Mouse (Mus musculus): ENCODE measurements around the gene Ucn. TPM values are rescaled to one million over a fixed set of nuclear protein-coding genes. Genes with fewer than 3 reads are reported as not detected.

Ucn gene
- total RNA-seq, 2 experiments from 2014 or later = not detected

DNA sequence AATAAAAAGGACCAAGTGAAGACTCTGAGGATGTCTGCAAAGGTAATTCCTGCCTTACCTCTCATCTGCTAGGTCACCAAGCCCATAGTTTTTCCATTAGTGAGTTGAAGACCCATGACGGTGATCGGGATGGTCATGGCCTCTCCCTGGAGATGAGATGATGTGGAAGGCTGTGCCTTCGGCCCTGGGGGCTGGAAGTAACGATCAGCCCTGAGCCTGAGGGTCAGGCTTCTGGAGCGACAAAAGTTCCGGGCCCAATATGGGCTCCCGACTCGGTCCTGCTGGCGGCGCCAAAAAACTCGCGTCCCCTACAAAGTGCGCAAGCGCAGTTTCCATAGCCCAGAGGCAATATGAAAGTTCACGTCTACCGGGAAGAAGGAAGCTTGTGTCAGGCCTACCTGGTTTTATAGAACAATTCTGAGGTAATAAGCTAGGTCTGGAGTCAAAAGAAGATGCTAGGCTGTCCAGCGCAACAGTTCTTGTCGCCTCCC lies 30.6 kb downstream of the Ucn start, which contains the start of gene Slc30a3:
Slc30a3 (minus strand) TSS at position 238 of the 491 bp plus-strand sequence.
- DNase-seq = no peak

DNA sequence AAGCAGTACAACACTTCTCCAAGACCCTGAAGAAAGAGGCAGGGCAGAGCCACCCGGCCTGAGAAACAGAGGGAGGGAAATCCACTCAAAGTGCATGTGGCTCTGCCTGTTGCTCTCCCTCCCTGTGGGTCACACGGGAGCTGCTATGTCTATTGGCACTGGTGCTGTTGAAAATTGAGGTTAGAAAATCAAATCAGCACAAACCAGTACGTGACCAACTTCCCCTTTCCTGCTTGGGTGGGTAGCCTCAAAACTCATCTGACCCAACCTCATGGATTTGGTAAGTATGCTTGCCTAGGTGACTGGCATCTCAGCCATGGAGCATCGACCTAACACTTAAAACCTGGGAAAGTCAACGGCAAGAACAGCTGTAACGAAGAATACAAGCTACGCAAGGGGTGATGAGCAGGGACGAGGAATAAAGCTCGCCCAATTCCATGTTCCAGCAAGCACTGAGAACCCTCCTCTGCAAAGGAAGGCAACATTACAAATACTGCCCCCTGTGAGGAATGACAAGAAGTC lies 32.8 kb downstream of the Ucn start, which contains the start of gene Dnajc5g:
Dnajc5g (plus strand) TSS at position 472 of the 522 bp plus-strand sequence.
- DNase-seq = no peak

DNA sequence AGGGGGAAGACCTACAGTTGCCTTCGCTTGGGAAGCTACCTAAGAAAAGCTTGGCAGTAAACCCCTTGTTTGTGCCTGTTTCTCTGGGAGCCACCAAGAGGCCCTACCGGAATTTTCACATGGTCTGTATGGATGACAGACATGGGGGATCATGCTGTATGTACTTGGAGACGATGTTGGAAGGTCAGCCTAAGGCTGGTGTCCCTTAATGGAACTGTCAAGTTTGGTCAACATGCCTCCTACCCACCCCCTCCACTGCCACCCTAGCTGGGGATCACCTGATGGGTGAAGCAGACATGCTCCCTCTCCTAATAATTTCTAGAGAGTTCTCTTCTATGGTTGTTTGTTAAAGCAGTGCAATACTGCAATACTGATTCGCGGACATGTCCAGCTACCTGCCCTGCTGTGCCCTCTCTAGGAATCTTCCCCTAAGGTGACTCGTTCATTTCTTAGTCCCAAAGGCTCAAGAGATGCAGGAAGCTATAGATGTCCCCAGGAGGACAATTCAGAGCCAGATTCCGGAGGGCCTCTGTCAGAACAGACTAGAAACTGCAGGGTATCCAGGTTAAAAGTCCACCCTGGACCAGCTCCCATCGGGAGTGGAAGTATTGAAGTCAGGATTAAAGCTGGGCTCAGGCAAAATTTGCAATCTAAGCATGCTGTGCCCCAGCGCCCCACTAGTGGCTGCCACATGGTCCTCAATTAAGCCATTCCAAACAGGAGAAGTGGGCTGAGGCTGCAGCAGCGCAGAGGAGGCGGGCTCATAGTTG lies 42.7 kb downstream of the Ucn start:
- DNase-seq = no peak

DNA sequence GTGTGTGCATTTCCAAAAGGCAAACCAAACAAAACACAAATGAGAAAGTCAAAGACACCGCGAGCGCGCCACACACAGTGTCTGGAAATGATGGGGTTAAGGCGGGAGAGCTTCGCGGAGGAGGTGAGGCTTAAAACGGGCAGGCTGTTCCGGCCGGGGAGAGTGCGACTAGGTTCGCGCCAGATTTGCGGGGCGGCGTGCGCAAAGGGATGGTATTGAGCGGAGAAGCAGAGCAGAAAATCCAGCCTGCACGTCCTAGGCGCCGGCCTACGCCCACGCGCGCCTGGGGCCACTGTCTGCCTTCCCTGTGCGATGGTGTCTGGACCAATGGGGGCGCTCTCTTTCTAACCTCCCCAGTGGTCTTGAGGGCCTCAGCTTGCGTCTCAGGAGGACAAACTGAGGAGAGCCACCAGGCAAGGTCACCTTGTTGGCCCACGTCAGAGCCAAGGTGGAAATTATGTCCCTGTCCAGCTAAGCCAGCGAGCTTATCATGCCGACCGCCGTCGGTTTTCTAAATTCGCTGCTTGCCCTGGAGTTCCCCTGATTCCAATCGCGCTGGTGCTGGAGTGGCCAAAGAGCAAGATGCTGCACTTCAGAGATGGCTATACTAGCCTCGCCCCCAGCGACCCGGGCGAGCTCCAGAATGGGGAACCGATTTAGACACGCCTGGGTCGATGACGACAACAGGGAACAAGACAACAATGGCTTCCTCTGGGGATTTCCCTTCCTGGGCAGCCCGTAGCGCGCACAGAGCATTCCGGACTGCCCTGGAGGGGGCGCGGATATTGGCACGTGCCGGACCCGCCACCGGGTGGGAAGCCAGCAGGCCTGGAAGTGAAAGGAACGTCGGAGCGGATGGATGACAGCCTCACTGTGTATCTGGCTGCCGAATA lies 43.6 kb downstream of the Ucn start:
- peak; percentile 60 for DNase-seq

DNA sequence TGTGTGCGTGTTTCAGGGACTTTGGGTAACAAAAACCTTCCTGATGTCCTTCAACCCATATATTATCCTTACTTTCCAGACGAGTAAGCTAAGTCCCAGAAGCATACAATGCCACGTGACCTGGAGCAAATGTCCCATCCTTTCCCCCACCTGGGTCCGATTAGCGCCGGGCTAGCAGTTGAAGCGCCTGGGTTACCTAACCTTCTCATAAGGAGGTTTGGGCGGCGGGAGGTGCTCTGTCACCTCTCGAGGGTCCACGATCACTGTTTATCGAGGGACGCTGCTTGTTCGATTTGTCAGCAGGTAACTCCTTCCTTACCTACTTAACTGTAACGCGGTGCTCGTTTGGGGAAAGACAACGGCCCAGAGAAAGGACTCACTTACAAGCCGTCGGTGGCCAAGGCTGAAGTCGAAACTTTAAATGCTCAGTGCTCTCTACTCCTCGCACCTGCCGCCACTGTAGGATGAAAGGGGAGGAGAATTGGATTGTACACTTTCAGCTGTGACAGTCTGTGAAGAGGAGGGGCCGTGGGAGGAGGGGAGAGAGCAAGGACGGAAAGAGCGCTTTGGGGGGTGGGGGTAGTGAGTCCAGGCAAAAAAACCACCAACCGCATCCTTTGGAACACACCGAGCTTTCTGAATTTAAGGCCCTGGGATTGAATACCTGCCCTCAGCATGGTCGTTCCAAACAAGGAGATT lies 44.4 kb downstream of the Ucn start:
- DNase-seq = no peak

DNA sequence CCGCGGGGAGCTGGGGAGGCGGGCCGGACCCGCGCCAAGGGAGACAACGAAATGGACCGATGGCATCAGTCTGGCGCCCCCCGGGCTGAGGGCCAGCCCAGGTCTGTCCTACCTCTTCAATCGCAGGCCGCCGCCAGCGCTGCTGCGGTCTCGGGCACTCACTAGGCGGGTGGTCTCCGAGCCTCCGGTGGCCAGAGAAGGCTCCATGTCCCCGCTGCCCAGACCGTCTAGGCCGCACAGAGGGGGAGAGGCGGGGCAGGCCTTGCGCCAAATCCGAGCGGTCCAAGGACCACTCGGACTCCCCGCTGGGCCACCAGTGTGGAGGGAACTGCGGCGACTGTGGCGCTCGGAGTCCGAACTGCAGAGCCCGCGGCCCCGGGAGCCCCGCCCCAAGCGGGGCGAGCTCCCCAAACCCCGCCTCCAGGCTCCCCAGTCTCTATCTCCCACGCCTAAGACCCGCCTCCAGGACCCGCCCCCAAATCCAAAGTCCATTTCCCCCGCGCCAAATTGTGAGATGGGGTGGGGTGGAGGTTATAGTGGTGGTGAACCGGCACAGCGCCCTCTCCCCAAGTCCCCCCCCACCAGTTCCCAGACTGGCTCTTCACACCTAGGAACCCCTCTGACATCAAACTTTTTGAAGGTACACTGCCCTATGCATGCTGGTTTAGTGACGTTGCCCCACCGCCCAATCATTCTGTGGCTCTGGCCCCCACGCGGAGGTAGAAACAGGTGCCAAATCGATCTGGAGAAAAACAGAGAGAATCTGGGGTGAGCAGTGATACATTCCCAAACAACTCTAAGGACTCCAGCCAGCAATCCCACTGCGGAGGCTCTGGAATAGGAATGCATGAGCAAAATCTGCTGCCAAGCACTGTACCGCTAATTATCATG lies 45.2 kb downstream of the Ucn start:
- peak; percentile 58 for DNase-seq

DNA sequence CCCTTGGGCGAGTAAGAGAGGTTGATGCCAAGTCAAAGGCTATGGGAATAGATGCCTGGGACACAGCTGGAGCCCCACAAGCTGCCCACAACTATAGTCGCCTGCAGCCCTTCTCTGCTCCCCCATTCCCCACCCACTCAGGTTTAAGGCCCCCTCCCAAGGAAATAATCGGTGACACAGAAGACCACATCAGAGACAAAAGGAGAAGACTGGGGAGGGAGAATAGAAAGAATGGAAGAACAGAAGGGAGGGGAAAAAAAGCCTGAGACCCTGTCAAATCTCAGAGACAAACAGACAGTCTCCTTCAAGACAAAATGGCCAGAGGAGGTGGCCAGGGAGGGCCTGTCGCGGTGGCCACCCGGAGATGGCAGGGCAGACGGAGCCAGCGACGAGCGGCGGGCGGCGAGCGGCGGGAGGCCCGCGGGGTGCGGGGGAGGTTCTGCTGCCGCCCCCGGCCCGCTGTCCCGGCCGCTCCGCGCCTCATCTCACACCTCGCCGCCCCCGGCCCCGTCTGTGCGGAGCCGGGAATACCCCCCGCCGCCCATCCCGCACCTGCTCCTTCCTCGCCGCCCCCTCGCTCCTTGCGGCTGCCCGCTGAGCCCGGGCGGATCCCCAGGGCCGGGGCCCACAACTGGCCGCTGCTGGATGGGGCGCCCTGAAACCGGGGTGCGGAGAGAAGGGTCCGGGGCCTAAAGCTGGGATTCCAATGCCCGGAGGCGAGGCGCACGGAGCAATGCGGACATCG lies 46.2 kb downstream of the Ucn start:
- no peak for DNase-seq

Other genes with a start within 250 kb of the Ucn start
- 100 to 1,000 TPM; 208 to 219 TPM for gene Ost4, start 231.0 kb downstream of the Ucn start, total RNA-seq (2021)
- 10 to 100 TPM; 60.0 to 63.4 TPM for gene Emilin1, start 225.4 kb downstream of the Ucn start, total RNA-seq (2021)
- 10 to 100 TPM; 64.3 to 89.4 TPM for gene Khk, start 217.4 kb downstream of the Ucn start, total RNA-seq (2021)
- gene Cgref1, start 193.2 kb downstream of the Ucn start, total RNA-seq (2021) = 1 to 10 TPM; 2.8 to 5.1 TPM
- gene Preb, start 178.5 kb downstream of the Ucn start, total RNA-seq (2021) = 100 to 1,000 TPM; 110 to 118 TPM
- gene Tcf23, start 170.2 kb downstream of the Ucn start, total RNA-seq (2021) = under 1 TPM; 0.39 to 0.99 TPM
- 100 to 1,000 TPM; 123 to 129 TPM for gene Atraid, start 90.5 kb downstream of the Ucn start, total RNA-seq (2021)
- gene Slc5a6, start 89.9 kb downstream of the Ucn start, total RNA-seq (2021) = 10 to 100 TPM; 14.1 to 16.0 TPM
- 10 to 100 TPM; 29.3 to 41.2 TPM for gene Cad, start 84.0 kb downstream of the Ucn start, total RNA-seq (2021)
- not detected for gene Dnajc5g, start 32.5 kb downstream of the Ucn start, total RNA-seq (2021)
- under 1 TPM; 0.60 to 0.76 TPM for gene Slc30a3, start 30.6 kb downstream of the Ucn start, total RNA-seq (2021)
- gene Trim54, start 22.1 kb downstream of the Ucn start, total RNA-seq (2021) = 10 to 100 TPM in 1 of 2 experiments, 1 to 10 TPM in 1; 3.3 to 16.1 TPM
- gene Mpv17, start 15.4 kb upstream of the Ucn start, total RNA-seq (2021) = 10 to 100 TPM; 42.3 to 46.1 TPM
- 1 to 10 TPM; 1.5 to 2.8 TPM for gene Gm29609, start 41.1 kb upstream of the Ucn start, total RNA-seq (2021)
- 10 to 100 TPM; 46.3 to 64.2 TPM for gene Gtf3c2, start 41.3 kb upstream of the Ucn start, total RNA-seq (2021)
- 10 to 100 TPM; 79.2 to 90.3 TPM for gene Snx17, start 54.4 kb upstream of the Ucn start, total RNA-seq (2021)
- gene Eif2b4, start 54.6 kb upstream of the Ucn start, total RNA-seq (2021) = 10 to 100 TPM; 38.9 to 48.2 TPM
- gene Zfp513, start 63.5 kb upstream of the Ucn start, total RNA-seq (2021) = 10 to 100 TPM; 23.0 to 23.7 TPM
- 100 to 1,000 TPM; 125 to 127 TPM for gene Ppm1g, start 81.9 kb upstream of the Ucn start, total RNA-seq (2021)
- gene Nrbp1, start 102.0 kb upstream of the Ucn start, total RNA-seq (2021) = 10 to 100 TPM; 79.6 to 86.2 TPM
- gene Gm9970, start 102.4 kb upstream of the Ucn start, total RNA-seq (2021) = under 1 TPM in 1 of 2 experiments, not detected in 1; 0.97 TPM
- 1 to 10 TPM; 3.0 to 4.9 TPM for gene Krtcap3, start 112.9 kb upstream of the Ucn start, total RNA-seq (2021)
- 10 to 100 TPM; 27.7 to 36.2 TPM for gene Ift172, start 152.3 kb upstream of the Ucn start, total RNA-seq (2021)
- 10 to 100 TPM in 1 of 2 experiments, 1 to 10 TPM in 1; 6.8 to 10.7 TPM for gene Fndc4, start 157.3 kb upstream of the Ucn start, total RNA-seq (2021)
- gene Gckr, start 158.6 kb upstream of the Ucn start, total RNA-seq (2021) = 10 to 100 TPM; 14.5 to 32.1 TPM

All from adrenal gland, postnatal 10 days (tissue).